Mouse (Mus musculus) kidney, postnatal 0 days (tissue): ENCODE results near the gene Rora. TPM values are rescaled to one million over a fixed set of nuclear protein-coding genes. Genes with fewer than 3 reads are reported as not detected.

Source experiments
- ATAC-seq: fragments of 200-750 bp; cut with Nextera tagmentation; replicated peaks from 2 replicates; pipeline ENCODE4 v1.8.0; 2017; ENCODE audit warnings: low read depth, moderate number of reproducible peaks, moderate TSS enrichment, moderate library complexity; ENCODE audit not compliant: low FRiP score
- DNase-seq: peaks from one replicate; pipeline ENCODE4 v3.0.0-alpha.2; 2016; ENCODE audit warnings: low spot score
- H3K27ac ChIP-seq: fragments of 300-500 bp; sonication (generic); 2 replicates; pipeline ENCODE4 v1.5.1; 2014; ENCODE audit warnings: mild to moderate bottlenecking
- H3K27me3 ChIP-seq: fragments of 300-500 bp; sonication (generic); 2 replicates; pipeline ENCODE4 v1.6.1; 2014; ENCODE audit warnings: low read length, mixed read lengths; ENCODE audit not compliant: insufficient read depth
- H3K36me3 ChIP-seq: fragments of 300-500 bp; sonication (generic); 2 replicates; pipeline ENCODE4 v1.6.1; 2014; ENCODE audit warnings: low read length, mixed read lengths; ENCODE audit not compliant: insufficient read depth
- H3K4me1 ChIP-seq: fragments of 300-500 bp; sonication (generic); replicated peaks from 2 replicates; pipeline ENCODE4 v1.6.1; 2014; ENCODE audit warnings: antibody characterized with exemption, low read length, mixed read lengths; ENCODE audit not compliant: insufficient read depth
- H3K4me2 ChIP-seq: fragments of 300-500 bp; sonication (generic); 2 replicates; pipeline ENCODE4 v1.6.1; 2014; ENCODE audit warnings: mild to moderate bottlenecking, low read length, moderate library complexity, mixed read lengths
- H3K4me3 ChIP-seq: fragments of 300-500 bp; sonication (generic); replicated peaks from 2 replicates; pipeline ENCODE4 v1.5.1; 2014; ENCODE audit warnings: low read depth, low read length
- H3K9ac ChIP-seq: fragments of 300-500 bp; sonication (generic); 2 replicates; pipeline ENCODE4 v1.6.1; 2014; ENCODE audit warnings: low read depth, low read length
- H3K9me3 ChIP-seq: fragments of 300-500 bp; sonication (generic); replicated peaks from 2 replicates; pipeline ENCODE4 v1.6.1; 2016; ENCODE audit warnings: low read length, inconsistent platforms, mixed read lengths
- CTCF ChIP-seq: IDR thresholded peaks from 2 replicates; pipeline ENCODE4 v1.5.1; 2016; ENCODE audit warnings: antibody characterized with exemption, low read depth, mild to moderate bottlenecking, moderate library complexity
- WGBS: fragments of 180-500 bp; shearing (Covaris S2); extraction: QIAGEN DNeasy Blood & Tissue Kit; methylation state at CpG from one replicate; pipeline ENCODE4 v1.1.7; 2014; 5-methylcytosine and 5-hydroxymethylcytosine counted together
- polyA plus RNA-seq: library from polyadenylated mRNA; unstranded; fragments of >200 nt; fragmentation: Nextera tagmentation; extraction: Ambion mirVana; gene quantifications from 2 replicates; pipeline ENCODE4 v1.2.1, GENCODE M21; 2015

Gene Rora
- polyA plus RNA-seq, 1 experiment from 2014 or later: 9.8 TPM

DNA sequence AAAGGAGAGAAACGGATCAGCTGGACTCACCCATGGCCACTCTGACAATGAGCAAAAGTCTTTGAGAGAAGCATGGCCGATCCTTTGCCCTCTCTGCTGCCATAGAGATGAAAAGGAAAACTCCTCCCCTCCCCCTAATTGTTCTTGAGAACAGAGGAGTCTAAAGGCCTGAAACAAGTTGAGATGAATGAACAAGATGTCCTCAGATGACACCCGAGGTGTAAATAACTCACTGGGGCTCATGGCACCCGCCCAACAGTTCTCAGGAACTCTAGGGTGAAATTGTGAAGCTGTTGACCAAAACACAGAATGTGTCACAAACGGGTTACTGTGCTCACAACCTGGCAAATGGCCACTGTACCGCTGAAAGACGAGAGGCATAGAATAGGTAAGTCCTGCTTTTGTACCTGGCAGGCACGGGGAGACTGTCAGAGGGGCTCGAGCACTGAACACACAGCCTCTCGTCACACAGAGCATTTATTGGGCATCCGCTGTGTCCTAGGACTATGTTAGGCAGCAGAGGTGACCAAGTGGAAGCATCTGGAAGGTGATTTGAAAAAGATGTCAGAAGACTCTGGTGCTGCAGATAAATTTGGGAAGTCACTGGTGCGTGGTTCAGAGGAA lies 467.6 kb downstream of the Rora start:
- H3K4me3 ChIP-seq: no peak overlapping the region
- H3K9ac ChIP-seq: no peak overlapping the region
- TF ChIP-seq CTCF: no peak
- H3K4me2 ChIP-seq: no peak overlapping the region
- no peak for ATAC-seq
- no peaks in the 10 kb centered on the region for H3K27me3 ChIP-seq
- H3K27ac ChIP-seq: no peak overlapping the region
- peak; percentile 59 for DNase-seq
- H3K36me3 ChIP-seq: no peaks in the 10 kb centered on the region
- H3K4me1 ChIP-seq: 0 out of 2 replicates have a peak, but pooled peaks cover 3% of the 10 kb centered on the region
- 38% methylated on average over 12 of the region's 12 CpGs for WGBS
- no peaks in the 10 kb centered on the region for H3K9me3 ChIP-seq

DNA sequence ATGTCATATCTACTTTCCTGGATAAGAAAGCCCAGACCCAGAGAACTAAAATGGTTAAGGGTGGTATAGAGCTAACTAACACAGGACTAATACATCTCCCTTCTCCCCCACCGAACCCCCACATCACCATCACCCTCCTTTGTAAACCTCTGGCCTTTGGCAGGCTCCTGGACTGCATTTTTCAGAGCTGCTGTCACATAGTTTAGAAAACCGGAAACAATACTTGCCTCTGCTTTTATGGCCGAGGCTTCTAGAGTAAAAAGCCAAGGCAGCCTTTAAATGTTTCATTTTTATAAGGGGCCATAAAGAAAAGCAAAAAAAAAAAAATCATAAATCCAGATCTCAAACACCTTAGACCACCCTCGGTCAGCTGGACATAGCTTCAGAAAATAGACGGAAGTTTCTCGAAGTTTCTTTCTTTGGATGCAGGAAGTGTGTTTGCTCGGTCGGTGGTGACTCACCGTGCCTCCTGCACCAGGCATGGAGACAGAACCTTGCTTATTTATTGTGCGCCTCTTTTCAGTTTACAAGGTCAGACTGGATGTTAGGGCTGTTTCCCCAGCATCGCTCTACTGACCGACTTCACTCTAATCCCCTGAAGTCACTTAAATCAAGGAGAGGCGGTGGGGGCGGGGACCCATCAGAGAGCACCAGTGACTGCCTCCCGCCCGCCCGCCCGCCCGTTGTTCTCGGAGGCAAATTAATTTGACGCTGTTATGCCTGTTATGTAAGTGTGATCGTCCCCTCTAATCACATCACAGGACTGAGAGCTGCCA lies 471.6 kb downstream of the Rora start:
- Histone ChIP-seq H3K4me1 (0 out of 2 replicates have a peak, but pooled peaks cover 3% of the 10 kb centered on the region), H3K4me3 (peak overlapping the region; percentile 6), H3K9ac (no peak overlapping the region), H3K36me3 (no peaks in the 10 kb centered on the region), H3K27ac (no peak overlapping the region), H3K27me3 (no peaks in the 10 kb centered on the region), H3K4me2 (peak overlapping the region; percentile 45), H3K9me3 (no peaks in the 10 kb centered on the region)
- DNase-seq (peak; percentile 86), ATAC-seq (peak; percentile 54; the same call in 1 of the 2 replicates)
- WGBS: 1% methylated on average over 22 of the region's 22 CpGs
- TF ChIP-seq CTCF: no peak

DNA sequence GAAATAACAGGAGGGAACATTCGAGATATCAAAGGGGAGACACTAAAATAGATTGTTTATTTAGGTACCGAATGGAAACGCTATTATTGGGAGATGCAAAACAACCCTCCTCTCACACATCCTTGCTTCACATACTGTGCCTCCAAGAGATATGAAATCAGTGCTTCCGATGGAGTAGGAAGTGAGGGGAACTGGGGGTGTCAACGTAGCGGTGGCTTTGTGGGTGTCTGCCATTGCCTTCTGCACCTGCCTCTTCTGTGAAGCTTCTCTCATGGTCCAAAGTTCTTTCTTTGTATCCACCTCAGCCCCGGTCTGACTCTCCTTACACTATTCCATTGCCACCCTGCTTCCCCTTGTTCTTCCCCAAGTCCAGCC lies 472.2 kb downstream of the Rora start:
- Histone ChIP-seq H3K36me3 (no peaks in the 10 kb centered on the region), H3K9me3 (no peaks in the 10 kb centered on the region), H3K27ac (no peak overlapping the region), H3K9ac (no peak overlapping the region), H3K4me2 (peak overlapping the region; percentile 45), H3K27me3 (no peaks in the 10 kb centered on the region), H3K4me1 (0 out of 2 replicates have a peak, but pooled peaks cover 3% of the 10 kb centered on the region), H3K4me3 (peak overlapping the region; percentile 6; the same call in 1 of the 2 replicates)
- no peak for TF ChIP-seq CTCF
- DNase-seq: no peak
- 27% methylated on average over 7 of the region's 7 CpGs for WGBS
- no peak for ATAC-seq

DNA sequence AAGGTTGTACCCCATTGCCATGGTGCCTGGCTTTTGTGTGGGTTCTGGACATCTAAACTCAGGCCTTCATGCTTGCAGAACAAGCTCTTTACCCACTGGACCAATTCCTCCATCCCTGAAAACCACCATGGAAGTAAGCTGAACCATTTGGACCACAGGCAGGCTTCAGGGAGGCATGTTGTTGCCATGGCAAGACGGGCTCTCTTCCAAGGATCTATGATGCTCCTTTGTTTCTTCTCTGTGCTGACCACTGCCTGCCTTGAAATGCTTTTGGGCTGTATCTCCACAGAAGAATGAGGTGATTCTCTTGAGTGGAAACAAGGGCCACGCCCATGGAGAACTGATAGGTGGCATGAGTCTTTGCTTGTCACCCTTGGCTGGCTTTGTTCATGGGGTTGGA lies 473.0 kb downstream of the Rora start:
- TF ChIP-seq CTCF: no peak
- Histone ChIP-seq H3K9me3 (no peaks in the 10 kb centered on the region), H3K9ac (no peak overlapping the region), H3K4me1 (0 out of 2 replicates have a peak, but pooled peaks cover 3% of the 10 kb centered on the region), H3K27me3 (no peaks in the 10 kb centered on the region), H3K27ac (no peak overlapping the region), H3K4me3 (no peak overlapping the region), H3K36me3 (no peaks in the 10 kb centered on the region), H3K4me2 (no peak overlapping the region)
- DNase-seq (no peak), ATAC-seq (no peak)
- 96% methylated on average over 2 of the region's 2 CpGs for WGBS

DNA sequence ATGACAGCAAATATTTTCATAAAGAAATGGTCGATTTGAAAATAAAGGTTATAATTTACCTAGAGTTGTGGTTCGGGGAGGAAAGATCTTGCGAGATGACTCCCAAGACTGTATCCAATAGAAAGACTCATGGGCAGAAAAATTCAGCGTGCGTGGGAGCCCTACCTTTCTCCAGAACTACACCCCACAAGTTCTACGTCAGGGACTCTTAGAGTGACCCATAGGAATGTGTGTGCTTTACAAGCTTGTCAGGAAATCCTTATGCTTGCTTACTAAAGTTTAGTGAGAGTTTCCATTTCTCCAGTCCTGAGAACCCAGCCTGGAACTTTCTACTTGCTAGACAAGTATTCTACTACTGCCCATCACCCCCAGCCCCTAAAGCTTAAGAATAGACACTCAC lies 474.7 kb downstream of the Rora start:
- H3K27me3 ChIP-seq: no peaks in the 10 kb centered on the region
- DNase-seq: no peak
- H3K4me2 ChIP-seq: no peak overlapping the region
- no peak for TF ChIP-seq CTCF
- no peaks in the 10 kb centered on the region for H3K9me3 ChIP-seq
- 44% methylated on average over 6 of the region's 6 CpGs for WGBS
- H3K4me1 ChIP-seq: 0 out of 2 replicates have a peak, but pooled peaks cover 7% of the 10 kb centered on the region
- no peak overlapping the region for H3K4me3 ChIP-seq
- no peak for ATAC-seq
- no peak overlapping the region for H3K9ac ChIP-seq
- no peaks in the 10 kb centered on the region for H3K36me3 ChIP-seq
- no peak overlapping the region for H3K27ac ChIP-seq

DNA sequence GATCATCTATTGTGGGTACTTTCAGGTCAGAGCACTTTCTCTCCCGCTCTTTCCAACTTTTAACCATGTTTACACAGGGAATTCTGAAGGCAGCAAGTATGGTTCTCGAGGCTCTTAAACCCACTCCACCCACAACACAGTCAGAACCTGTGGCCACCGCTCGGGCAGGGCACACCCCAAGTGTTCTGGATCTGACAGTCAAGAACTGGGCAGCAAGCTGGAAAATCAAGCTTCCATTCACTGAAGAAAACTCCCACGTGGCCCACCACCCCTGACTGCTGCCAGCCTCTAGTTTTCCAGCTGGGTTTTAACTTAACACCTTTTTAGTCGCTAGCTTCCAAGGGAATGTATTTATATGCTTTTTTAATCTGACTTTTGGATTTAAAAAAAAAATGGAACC lies 479.4 kb downstream of the Rora start:
- H3K4me2 ChIP-seq: no peak overlapping the region
- ATAC-seq: no peak
- no peak overlapping the region for H3K4me3 ChIP-seq
- H3K36me3 ChIP-seq: no peaks in the 10 kb centered on the region
- H3K9ac ChIP-seq: no peak overlapping the region
- no peak for DNase-seq
- H3K27me3 ChIP-seq: no peaks in the 10 kb centered on the region
- TF ChIP-seq CTCF: no peak
- H3K4me1 ChIP-seq: 0 out of 2 replicates have a peak, but pooled peaks cover 3% of the 10 kb centered on the region
- H3K9me3 ChIP-seq: no peaks in the 10 kb centered on the region
- WGBS: 54% methylated on average over 6 of the region's 6 CpGs
- no peak overlapping the region for H3K27ac ChIP-seq
